In the genomic region with DNA sequence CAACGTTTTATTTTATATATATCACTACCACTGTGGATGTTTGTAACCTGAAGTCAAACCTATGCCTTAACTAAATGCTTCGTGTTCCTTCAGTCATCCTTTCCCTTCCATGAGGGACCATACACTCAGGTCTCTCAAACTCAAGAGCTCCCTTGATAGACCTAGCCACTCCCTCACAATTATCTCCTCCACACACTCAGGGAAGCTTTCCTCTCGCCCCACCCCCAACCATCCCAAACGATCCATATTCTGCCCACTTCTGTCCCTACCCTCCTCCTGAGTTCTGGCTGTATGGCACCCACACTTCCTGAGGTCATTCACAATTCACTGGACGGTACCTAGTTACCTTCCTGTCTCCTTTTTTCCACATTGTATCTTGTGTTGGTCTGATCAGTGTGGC, we compare ENCODE assay signal across 26 mouse cellular contexts. TPM values are rescaled to one million over a fixed set of nuclear protein-coding genes. Genes with fewer than 3 reads are reported as not detected.
A peak's percentile ranks its signal among the peaks of the same experiment; 100 is the strongest.
DNase-seq lines count a peak whose midpoint lies in the region; ATAC-seq and TF ChIP-seq lines count a peak whose summit lies in the region.
"Had no signal": no experiment of that assay in that cellular context is flagged by ENCODE, and none has a peak within 500 bp of the region (broad histone marks: within the 10 kb centered on the region; RNA-seq: fewer than 3 reads in every experiment).

No protein-coding gene starts in this region.

- H3K4me1 ChIP-seq in liver, embryonic 12.5 days, result peaks cover 26% of the 10 kb centered on the region
- H3K4me1 ChIP-seq in liver, postnatal 0 days (ENCODE audit: insufficient read depth), result no peaks in the 10 kb centered on the region
- H3K4me1 ChIP-seq in liver, embryonic 15.5 days (replicated peaks), result peaks cover 25% of the 10 kb centered on the region
- H3K4me1 ChIP-seq in liver, embryonic 11.5 days (replicated peaks; ENCODE audit: control insufficient read depth, insufficient read depth, low read length), result no peaks in the 10 kb centered on the region; the same call in 1 of the 2 replicates
- H3K4me1 ChIP-seq in liver, embryonic 16.5 days (ENCODE audit: control insufficient read depth, low read depth, low read length), result peaks cover 8% of the 10 kb centered on the region
- H3K4me1 ChIP-seq: forebrain, embryonic 10.5 days; forebrain, embryonic 12.5 days had no signal

- TF ChIP-seq EP300 in liver, postnatal 0 days (IDR thresholded peaks at IDR 0.05; ENCODE audit: low read depth), result no peak

- no peak overlapping the region for H3K9ac ChIP-seq in liver, embryonic 12.5 days
- no peak overlapping the region for H3K9ac ChIP-seq in liver, postnatal 0 days (replicated peaks)
- no peak overlapping the region for H3K9ac ChIP-seq in liver, embryonic 15.5 days
- H3K9ac ChIP-seq in liver, embryonic 11.5 days (ENCODE audit: low read depth, low read length), result no peak overlapping the region
- no peak overlapping the region for H3K9ac ChIP-seq in liver, embryonic 16.5 days (ENCODE audit: low read depth, low read length)
- H3K9ac ChIP-seq: embryonic facial prominence, embryonic 13.5 days; embryonic facial prominence, embryonic 15.5 days; forebrain, embryonic 12.5 days had no signal

- H3K9me3 ChIP-seq in liver, embryonic 12.5 days (replicated peaks), result no peaks in the 10 kb centered on the region; the same call in 1 of the 2 replicates
- no peaks in the 10 kb centered on the region for H3K9me3 ChIP-seq in liver, postnatal 0 days (ENCODE audit: low read length)
- H3K9me3 ChIP-seq in liver, embryonic 15.5 days (replicated peaks), result 0 out of 2 replicates have a peak, but pooled peaks cover 4% of the 10 kb centered on the region
- no peaks in the 10 kb centered on the region for H3K9me3 ChIP-seq in liver, embryonic 11.5 days (ENCODE audit: control insufficient read depth, low read length)
- H3K9me3 ChIP-seq in liver, embryonic 16.5 days (replicated peaks; ENCODE audit: control insufficient read depth, low read length), result no peaks in the 10 kb centered on the region
- H3K9me3 ChIP-seq: embryonic facial prominence, embryonic 13.5 days; embryonic facial prominence, embryonic 15.5 days; forebrain, embryonic 10.5 days; forebrain, embryonic 12.5 days had no signal

- no peak for TF ChIP-seq CTCF in liver, postnatal 0 days (IDR thresholded peaks at IDR 0.05; ENCODE audit: low read depth)

- H3K27ac ChIP-seq in liver, embryonic 12.5 days, result no peak overlapping the region; the same call in 1 of the 2 replicates
- no peak overlapping the region for H3K27ac ChIP-seq in liver, postnatal 0 days (ENCODE audit: low read depth)
- 0 out of 2 replicates have a peak overlapping the region, but pooled peaks have one; percentile 24 for H3K27ac ChIP-seq in liver, embryonic 15.5 days (replicated peaks)
- H3K27ac ChIP-seq in liver, embryonic 11.5 days (ENCODE audit: low read depth, low read length), result no peak overlapping the region
- no peak overlapping the region for H3K27ac ChIP-seq in liver, embryonic 16.5 days (ENCODE audit: low read length)
- H3K27ac ChIP-seq: embryonic facial prominence, embryonic 13.5 days; embryonic facial prominence, embryonic 15.5 days; forebrain, embryonic 10.5 days; forebrain, embryonic 12.5 days had no signal

- 61% methylated on average over 5 of the region's 5 CpGs for WGBS in liver, embryonic 12.5 days (ENCODE audit: insufficient replicate concordance)
- 72% methylated on average over 5 of the region's 5 CpGs for WGBS in liver, postnatal 0 days (ENCODE audit: insufficient replicate concordance)
- 59% methylated on average over 5 of the region's 5 CpGs for WGBS in liver, embryonic 15.5 days (ENCODE audit: insufficient replicate concordance)
- WGBS in liver, embryonic 11.5 days, result 75% methylated on average over 5 of the region's 5 CpGs
- WGBS in liver, embryonic 16.5 days (ENCODE audit: insufficient replicate concordance), result 58% methylated on average over 5 of the region's 5 CpGs

- H3K4me2 ChIP-seq in liver, embryonic 12.5 days, result no peak overlapping the region
- no peak overlapping the region for H3K4me2 ChIP-seq in liver, postnatal 0 days (ENCODE audit: low read depth, low read length)
- H3K4me2 ChIP-seq in liver, embryonic 15.5 days, result no peak overlapping the region; the same call in 1 of the 2 replicates
- H3K4me2 ChIP-seq in liver, embryonic 11.5 days, result no peak overlapping the region
- H3K4me2 ChIP-seq in liver, embryonic 16.5 days (ENCODE audit: low read depth, low read length), result no peak overlapping the region
- H3K4me2 ChIP-seq: embryonic facial prominence, embryonic 13.5 days; embryonic facial prominence, embryonic 15.5 days; forebrain, embryonic 12.5 days had no signal

- DNase-seq in liver, postnatal 0 days, result no peak
- DNase-seq in liver, embryonic 11.5 days (ENCODE audit: low spot score), result no peak
- no peak for DNase-seq in B cell, adult 2 months
- DNase-seq: adrenal gland, adult 2 months; adrenal gland, postnatal 10 days; adrenal gland, postnatal 25 days; cerebellum, adult 11 months; cerebellum, adult 18-20 months; cerebellum, adult 8-10 months; cerebellum, adult 9-11 months; cerebellum, postnatal 14 days; cerebellum, postnatal 36 days; embryo, embryonic 11 days had no signal

- H3K4me3 ChIP-seq in liver, embryonic 12.5 days, result no peak overlapping the region
- no peak overlapping the region for H3K4me3 ChIP-seq in liver, postnatal 0 days (ENCODE audit: low read depth, low read length)
- H3K4me3 ChIP-seq in liver, embryonic 15.5 days (replicated peaks), result no peak overlapping the region
- no peak overlapping the region for H3K4me3 ChIP-seq in liver, embryonic 11.5 days (ENCODE audit: low read depth, low read length)
- H3K4me3 ChIP-seq in liver, embryonic 16.5 days (ENCODE audit: low read depth, low read length), result no peak overlapping the region
- H3K4me3 ChIP-seq: embryonic facial prominence, embryonic 13.5 days; embryonic facial prominence, embryonic 15.5 days; forebrain, embryonic 10.5 days; forebrain, embryonic 12.5 days had no signal

- H3K27me3 ChIP-seq in liver, embryonic 12.5 days (replicated peaks), result no peaks in the 10 kb centered on the region
- no peaks in the 10 kb centered on the region for H3K27me3 ChIP-seq in liver, postnatal 0 days (ENCODE audit: insufficient read depth, low read length)
- H3K27me3 ChIP-seq in liver, embryonic 15.5 days, result no peaks in the 10 kb centered on the region
- no peaks in the 10 kb centered on the region for H3K27me3 ChIP-seq in liver, embryonic 11.5 days (replicated peaks; ENCODE audit: control insufficient read depth, insufficient read depth, low read length)
- H3K27me3 ChIP-seq in liver, embryonic 16.5 days (ENCODE audit: control insufficient read depth, insufficient read depth, low read depth, low read length), result no peaks in the 10 kb centered on the region
- H3K27me3 ChIP-seq: embryonic facial prominence, embryonic 13.5 days; embryonic facial prominence, embryonic 15.5 days; forebrain, embryonic 12.5 days had no signal

- peaks cover 4% of the 10 kb centered on the region; the same call in 1 of the 2 replicates for H3K36me3 ChIP-seq in liver, embryonic 12.5 days
- H3K36me3 ChIP-seq in liver, postnatal 0 days (replicated peaks; ENCODE audit: insufficient read depth, low read length), result peaks cover 2% of the 10 kb centered on the region; the same call in 1 of the 2 replicates
- H3K36me3 ChIP-seq in liver, embryonic 15.5 days (replicated peaks), result no peaks in the 10 kb centered on the region
- H3K36me3 ChIP-seq in liver, embryonic 11.5 days (ENCODE audit: control insufficient read depth, insufficient read depth, low read length), result no peaks in the 10 kb centered on the region
- no peaks in the 10 kb centered on the region for H3K36me3 ChIP-seq in liver, embryonic 16.5 days (ENCODE audit: control insufficient read depth, insufficient read depth)
- H3K36me3 ChIP-seq: embryonic facial prominence, embryonic 13.5 days; embryonic facial prominence, embryonic 15.5 days; forebrain, embryonic 10.5 days; forebrain, embryonic 12.5 days had no signal

- peak; percentile 55 for ATAC-seq in liver, embryonic 12.5 days
- no peak for ATAC-seq in liver, postnatal 0 days
- 0 out of 2 replicates have a peak, but pooled peaks have one; percentile 40 for ATAC-seq in liver, embryonic 15.5 days (ENCODE audit: insufficient read depth)
- ATAC-seq in liver, embryonic 11.5 days (replicated peaks; ENCODE audit: low FRiP score), result no peak
- ATAC-seq in erythroblast, adult 5-6 weeks (replicated peaks; ENCODE audit: low FRiP score, poor library complexity, severe bottlenecking), result peak; percentile 60
- ATAC-seq in liver, embryonic 16.5 days (ENCODE audit: low read depth), result peak; percentile 35; the same call in 1 of the 2 replicates
- ATAC-seq: forebrain, embryonic 14.5 days; forebrain, embryonic 16.5 days had no signal

RNA-seq across cellular contexts. Expression of a gene that starts 7.4 kb away (rescaled TPM):
- polyA plus RNA-seq in liver, embryonic 12.5 days (2016; fragmentation: Nextera tagmentation; extraction: Ambion mirVana), result 8.3 and 8.5 TPM in 2 replicates
- 7.6 and 8.1 TPM in 2 replicates for polyA plus RNA-seq in liver, postnatal 0 days (2015; fragmentation: Nextera tagmentation; extraction: Ambion mirVana)
- polyA plus RNA-seq in liver, embryonic 15.5 days (2015; fragmentation: Nextera tagmentation; extraction: Ambion mirVana), result 8.2 and 9.5 TPM in 2 replicates
- polyA plus RNA-seq in liver, embryonic 11.5 days (2014; fragmentation: Nextera tagmentation; extraction: Ambion mirVana), result 12.3 and 13.7 TPM in 2 replicates
- 19.8 and 26.8 TPM in 2 replicates for total RNA-seq in erythroblast, adult 5-6 weeks (2015; ENCODE audit: low replicate concordance)
- total RNA-seq in erythroblast, adult 5-6 weeks (2017; ENCODE audit: low replicate concordance), result 17.1 and 19.9 TPM in 2 replicates
- 8.1 and 8.7 TPM in 2 replicates for polyA plus RNA-seq in liver, embryonic 16.5 days (2015; fragmentation: Nextera tagmentation; extraction: Ambion mirVana)

RNA-seq across cellular contexts. Expression of a gene that starts 11.4 kb away (rescaled TPM):
- not detected in 2 replicates for polyA plus RNA-seq in liver, embryonic 12.5 days (2016; fragmentation: Nextera tagmentation; extraction: Ambion mirVana)
- polyA plus RNA-seq in liver, postnatal 0 days (2015; fragmentation: Nextera tagmentation; extraction: Ambion mirVana), result 0.59 and 1.8 TPM in 2 replicates
- 0.24 and 0.33 TPM in 2 replicates for polyA plus RNA-seq in liver, embryonic 15.5 days (2015; fragmentation: Nextera tagmentation; extraction: Ambion mirVana)
- not detected in 2 replicates for polyA plus RNA-seq in liver, embryonic 11.5 days (2014; fragmentation: Nextera tagmentation; extraction: Ambion mirVana)
- not detected in 2 replicates for total RNA-seq in erythroblast, adult 5-6 weeks (2015; ENCODE audit: low replicate concordance)
- 3.2 and 5.0 TPM in 2 replicates for total RNA-seq in erythroblast, adult 5-6 weeks (2017; ENCODE audit: low replicate concordance)
- 0.58 TPM in 1 of 2 replicates, not detected in the other for polyA plus RNA-seq in liver, embryonic 16.5 days (2015; fragmentation: Nextera tagmentation; extraction: Ambion mirVana)
- total RNA-seq: adrenal gland, adult 2 months; adrenal gland, postnatal 25 days; ES-E14 had no signal
- polyA plus RNA-seq: C2C12; embryonic facial prominence, embryonic 11.5 days; embryonic facial prominence, embryonic 13.5 days; embryonic facial prominence, embryonic 15.5 days; forebrain, embryonic 10.5 days; forebrain, embryonic 12.5 days; forebrain, embryonic 14.5 days; forebrain, embryonic 16.5 days had no signal

RNA-seq across cellular contexts. Expression of a gene that starts 23.5 kb away (rescaled TPM):
- 36.5 and 40.3 TPM in 2 replicates for polyA plus RNA-seq in liver, embryonic 12.5 days (2016; fragmentation: Nextera tagmentation; extraction: Ambion mirVana)
- polyA plus RNA-seq in liver, postnatal 0 days (2015; fragmentation: Nextera tagmentation; extraction: Ambion mirVana), result 148 and 151 TPM in 2 replicates
- polyA plus RNA-seq in liver, embryonic 15.5 days (2015; fragmentation: Nextera tagmentation; extraction: Ambion mirVana), result 65.5 and 76.7 TPM in 2 replicates
- polyA plus RNA-seq in liver, embryonic 11.5 days (2014; fragmentation: Nextera tagmentation; extraction: Ambion mirVana), result 43.8 and 44.2 TPM in 2 replicates
- 1.7 TPM in 1 of 2 replicates, not detected in the other for total RNA-seq in erythroblast, adult 5-6 weeks (2015; ENCODE audit: low replicate concordance)
- 0.34 TPM in 1 of 2 replicates, not detected in the other for total RNA-seq in erythroblast, adult 5-6 weeks (2017; ENCODE audit: low replicate concordance)
- polyA plus RNA-seq in liver, embryonic 16.5 days (2015; fragmentation: Nextera tagmentation; extraction: Ambion mirVana), result 74.1 and 76.6 TPM in 2 replicates
- polyA plus RNA-seq: C2C12 had no signal

RNA-seq across cellular contexts. Expression of a gene that starts 39.1 kb away (rescaled TPM):
- polyA plus RNA-seq in liver, embryonic 12.5 days (2016; fragmentation: Nextera tagmentation; extraction: Ambion mirVana), result 7.3 and 7.4 TPM in 2 replicates
- polyA plus RNA-seq in liver, postnatal 0 days (2015; fragmentation: Nextera tagmentation; extraction: Ambion mirVana), result 4.9 and 5.6 TPM in 2 replicates
- 6.7 and 6.8 TPM in 2 replicates for polyA plus RNA-seq in liver, embryonic 15.5 days (2015; fragmentation: Nextera tagmentation; extraction: Ambion mirVana)
- 12.7 and 14.4 TPM in 2 replicates for polyA plus RNA-seq in liver, embryonic 11.5 days (2014; fragmentation: Nextera tagmentation; extraction: Ambion mirVana)
- total RNA-seq in erythroblast, adult 5-6 weeks (2015; ENCODE audit: low replicate concordance), result 15.8 and 24.9 TPM in 2 replicates
- total RNA-seq in erythroblast, adult 5-6 weeks (2017; ENCODE audit: low replicate concordance), result 58.3 and 60.0 TPM in 2 replicates
- 5.5 and 6.3 TPM in 2 replicates for polyA plus RNA-seq in liver, embryonic 16.5 days (2015; fragmentation: Nextera tagmentation; extraction: Ambion mirVana)
- polyA plus RNA-seq: embryonic facial prominence, embryonic 11.5 days; forebrain, embryonic 14.5 days had no signal

RNA-seq across cellular contexts. Expression of a gene that starts 56.2 kb away (rescaled TPM):
- polyA plus RNA-seq in liver, embryonic 12.5 days (2016; fragmentation: Nextera tagmentation; extraction: Ambion mirVana), result 126 and 132 TPM in 2 replicates
- polyA plus RNA-seq in liver, postnatal 0 days (2015; fragmentation: Nextera tagmentation; extraction: Ambion mirVana), result 45.4 and 47.4 TPM in 2 replicates
- polyA plus RNA-seq in liver, embryonic 15.5 days (2015; fragmentation: Nextera tagmentation; extraction: Ambion mirVana), result 108 and 111 TPM in 2 replicates
- polyA plus RNA-seq in liver, embryonic 11.5 days (2014; fragmentation: Nextera tagmentation; extraction: Ambion mirVana), result 152 and 170 TPM in 2 replicates
- 50.5 and 71.7 TPM in 2 replicates for total RNA-seq in erythroblast, adult 5-6 weeks (2015; ENCODE audit: low replicate concordance)
- total RNA-seq in erythroblast, adult 5-6 weeks (2017; ENCODE audit: low replicate concordance), result 57.3 and 83.1 TPM in 2 replicates
- 102 and 103 TPM in 2 replicates for polyA plus RNA-seq in liver, embryonic 16.5 days (2015; fragmentation: Nextera tagmentation; extraction: Ambion mirVana)

Comparison
In these comparisons a context has a peak if more than half of its experiments do, and no peak if none do; other contexts are left out.
1. ATAC-seq: peak in liver, embryonic 12.5 days (single experiment), liver, embryonic 15.5 days (single experiment), erythroblast, adult 5-6 weeks (single experiment) and liver, embryonic 16.5 days (single experiment); none in liver, postnatal 0 days (single experiment) and liver, embryonic 11.5 days (single experiment).